Mouse (Mus musculus) kidney, adult 11 months (tissue): ENCODE data around the gene Bckdha.
A peak's percentile ranks its signal among the peaks of the same experiment; 100 is the strongest.

ENCODE experiments used
- DNase-seq: peaks from one replicate; pipeline ENCODE4 v3.0.0; 2022

Bckdha gene

GRCm38 (mm10) chr7:25644631-25645030 is 14.2 kb downstream of the Bckdha start:
- DNase-seq: no peak

- no peak for DNase-seq
Measured at GRCm38 (mm10) chr7:25644136-25644535, 14.6 kb downstream of the Bckdha start.

- no peak for DNase-seq
Measured at GRCm38 (mm10) chr7:25639754-25640153, 19.0 kb downstream of the Bckdha start.

- DNase-seq: no peak
Measured at GRCm38 (mm10) chr7:25637099-25637498, 21.7 kb downstream of the Bckdha start.

GRCm38 (mm10) chr7:25636373-25636772 is 22.4 kb downstream of the Bckdha start:
- DNase-seq: no peak

- no peak for DNase-seq
Measured at GRCm38 (mm10) chr7:25632679-25633078, 26.1 kb downstream of the Bckdha start.

- DNase-seq: no peak
Measured at GRCm38 (mm10) chr7:25628323-25628620, 30.5 kb downstream of the Bckdha start.

- DNase-seq: peak; percentile 57
Measured at GRCm38 (mm10) chr7:25627431-25628322, 31.1 kb downstream of the Bckdha start.

- DNase-seq: peak; percentile 42
Measured at GRCm38 (mm10) chr7:25626509-25627430, 32.0 kb downstream of the Bckdha start, which contains the start of gene B3gnt8. TSS of gene B3gnt8 (plus strand) at chr7:25626654.

- no peak for DNase-seq
Measured at GRCm38 (mm10) chr7:25625594-25626250, 33.1 kb downstream of the Bckdha start.

- no peak for DNase-seq
Measured at GRCm38 (mm10) chr7:25624851-25625250, 33.9 kb downstream of the Bckdha start.

GRCm38 (mm10) chr7:25623857-25624370 is 34.9 kb downstream of the Bckdha start:
- DNase-seq: no peak

GRCm38 (mm10) chr7:25620751-25621150 is 38.0 kb downstream of the Bckdha start:
- no peak for DNase-seq

GRCm38 (mm10) chr7:25620101-25620500 is 38.7 kb downstream of the Bckdha start:
- DNase-seq: no peak

GRCm38 (mm10) chr7:25619722-25619991 is 39.1 kb downstream of the Bckdha start:
- DNase-seq: no peak

- DNase-seq: peak; percentile 96
Measured at GRCm38 (mm10) chr7:25618865-25619721, 39.7 kb downstream of the Bckdha start, which contains the start of gene Dmac2. TSS of gene Dmac2 (plus strand) at chr7:25619414.

GRCm38 (mm10) chr7:25617376-25618160 is 41.2 kb downstream of the Bckdha start:
- no peak for DNase-seq

- DNase-seq: peak; percentile 91
Measured at GRCm38 (mm10) chr7:25615706-25616011, 43.1 kb downstream of the Bckdha start, which contains the start of gene Erich4. TSS of gene Erich4 (minus strand) at chr7:25615892.

- DNase-seq: peak; percentile 65
Measured at GRCm38 (mm10) chr7:25614831-25615705, 43.7 kb downstream of the Bckdha start.

- DNase-seq: peak; percentile 5
Measured at GRCm38 (mm10) chr7:25614086-25614485, 44.7 kb downstream of the Bckdha start.
